21 mouse cellular contexts compared by ENCODE assay signal in the genomic region with DNA sequence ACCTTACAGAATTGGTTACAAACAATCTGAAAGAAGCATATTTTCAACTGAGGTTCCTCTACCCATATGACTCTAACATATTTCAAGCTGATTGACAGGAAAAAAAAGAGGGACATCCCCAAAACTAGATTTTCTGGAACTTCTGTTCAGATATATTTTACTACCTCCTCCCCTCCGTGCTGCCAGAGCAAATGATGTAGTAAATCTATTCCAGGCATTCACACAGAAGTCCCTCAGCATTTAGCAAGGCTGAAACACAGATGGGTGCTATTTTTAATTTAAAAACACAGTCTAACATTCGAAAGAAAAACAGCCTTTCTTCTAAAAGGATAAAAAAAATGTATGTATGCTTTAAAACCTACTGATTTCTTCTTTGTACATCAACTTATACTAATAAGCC.
DNase-seq lines count a peak whose midpoint lies in the region; ATAC-seq and TF ChIP-seq lines count a peak whose summit lies in the region.
"Had no signal": no experiment of that assay in that cellular context is flagged by ENCODE, and none has a peak within 500 bp of the region (broad histone marks: within the 10 kb centered on the region; RNA-seq: fewer than 3 reads in every experiment).

No protein-coding gene starts in this region.

- no peak for TF ChIP-seq CTCF in forebrain, postnatal 0 days (IDR thresholded peaks at IDR 0.05; ENCODE audit: low read depth)
- TF ChIP-seq CTCF in left cerebral cortex, adult 2 months (IDR thresholded peaks at IDR 0.05): no peak

- no peaks in the 10 kb centered on the region for H3K27me3 ChIP-seq in forebrain, postnatal 0 days (ENCODE audit: insufficient read depth, low read length)
- no peaks in the 10 kb centered on the region for H3K27me3 ChIP-seq in forebrain, embryonic 14.5 days (replicated peaks; ENCODE audit: control insufficient read depth, insufficient read depth, low read length)
- no peaks in the 10 kb centered on the region for H3K27me3 ChIP-seq in heart, embryonic 12.5 days (replicated peaks)
- H3K27me3 ChIP-seq: embryonic facial prominence, embryonic 13.5 days; forebrain, embryonic 12.5 days; heart, embryonic 15.5 days had no signal

- intact Hi-C loops in left cerebral cortex, postnatal 14 days (cut with DNase I): no loop called here
- intact Hi-C loops in left cerebral cortex, adult 2 months (cut with DNase I): no loop called here

- peak; percentile 51 for DNase-seq in forebrain, postnatal 0 days
- no peak for DNase-seq in forebrain, embryonic 14.5 days (ENCODE audit: low spot score)
- DNase-seq in layer of hippocampus, adult 9-10 months (ENCODE audit: low spot score): peak; percentile 12
- no peak for DNase-seq in layer of hippocampus, adult 11-12 months (ENCODE audit: low spot score)
- peak; percentile 31 to 46 for DNase-seq in left cerebral cortex, postnatal 14 days (ENCODE audit: low spot score in 2 of 2)
- no peak for DNase-seq in left cerebral cortex, adult 2 months (ENCODE audit: extremely low spot score in 1 of 2, low spot score in 2 of 2)
- peak; percentile 43 for DNase-seq in brain, embryonic 18.5 days (ENCODE audit: low read depth, low spot score)
- DNase-seq: adrenal gland, postnatal 10 days; cerebellum, adult 18-20 months; cerebellum, adult 9-11 months; cerebellum, postnatal 36 days; gastrocnemius, postnatal 10 days; heart, adult 18-20 months; heart, postnatal 14 days had no signal

- no peaks in the 10 kb centered on the region for H3K36me3 ChIP-seq in forebrain, postnatal 0 days (ENCODE audit: insufficient read depth)
- H3K36me3 ChIP-seq in forebrain, embryonic 14.5 days (ENCODE audit: control insufficient read depth, insufficient read depth, low read length): no peaks in the 10 kb centered on the region
- H3K36me3 ChIP-seq in heart, embryonic 12.5 days: no peaks in the 10 kb centered on the region
- H3K36me3 ChIP-seq: embryonic facial prominence, embryonic 13.5 days; forebrain, embryonic 12.5 days; heart, embryonic 10.5 days; heart, embryonic 15.5 days; hindbrain, embryonic 10.5 days had no signal

- ATAC-seq in forebrain, postnatal 0 days: peak; percentile 71
- ATAC-seq in forebrain, embryonic 14.5 days: no peak
- ATAC-seq in heart, embryonic 12.5 days (ENCODE audit: insufficient number of reproducible peaks, low FRiP score): no peak

- no peaks in the 10 kb centered on the region for H3K4me1 ChIP-seq in forebrain, postnatal 0 days (ENCODE audit: insufficient read depth)
- H3K4me1 ChIP-seq in forebrain, embryonic 14.5 days (ENCODE audit: control insufficient read depth, insufficient read depth, low read length): no peaks in the 10 kb centered on the region
- H3K4me1 ChIP-seq in heart, embryonic 12.5 days (replicated peaks): no peaks in the 10 kb centered on the region
- H3K4me1 ChIP-seq: embryonic facial prominence, embryonic 13.5 days; forebrain, embryonic 12.5 days; heart, embryonic 10.5 days; heart, embryonic 15.5 days; hindbrain, embryonic 10.5 days had no signal

- no peak overlapping the region for H3K9ac ChIP-seq in forebrain, postnatal 0 days
- H3K9ac ChIP-seq in forebrain, embryonic 14.5 days (ENCODE audit: low read length): no peak overlapping the region
- no peak overlapping the region for H3K9ac ChIP-seq in heart, embryonic 12.5 days
- H3K9ac ChIP-seq: embryonic facial prominence, embryonic 13.5 days; forebrain, embryonic 12.5 days; heart, embryonic 15.5 days; hindbrain, embryonic 14.5 days had no signal

- no peaks in the 10 kb centered on the region for H3K9me3 ChIP-seq in forebrain, postnatal 0 days (ENCODE audit: low read length)
- no peaks in the 10 kb centered on the region for H3K9me3 ChIP-seq in forebrain, embryonic 14.5 days (replicated peaks; ENCODE audit: control insufficient read depth, low read length)
- H3K9me3 ChIP-seq in heart, embryonic 12.5 days (replicated peaks): no peaks in the 10 kb centered on the region
- H3K9me3 ChIP-seq: embryonic facial prominence, embryonic 13.5 days; forebrain, embryonic 12.5 days; heart, embryonic 10.5 days; heart, embryonic 15.5 days; hindbrain, embryonic 10.5 days had no signal

- WGBS in forebrain, postnatal 0 days: 37% methylated on average over 2 of the region's 2 CpGs
- WGBS in forebrain, embryonic 14.5 days: 59% methylated on average over 2 of the region's 2 CpGs
- WGBS in heart, embryonic 12.5 days: 45% methylated on average over 2 of the region's 2 CpGs

- H3K4me3 ChIP-seq in forebrain, postnatal 0 days (ENCODE audit: low read depth, low read length): no peak overlapping the region
- no peak overlapping the region for H3K4me3 ChIP-seq in forebrain, embryonic 14.5 days (ENCODE audit: low read depth, low read length)
- no peak overlapping the region for H3K4me3 ChIP-seq in left cerebral cortex, adult 2 months
- no peak overlapping the region for H3K4me3 ChIP-seq in heart, embryonic 12.5 days
- H3K4me3 ChIP-seq: embryonic facial prominence, embryonic 13.5 days; forebrain, embryonic 12.5 days; heart, embryonic 10.5 days; heart, embryonic 15.5 days; hindbrain, embryonic 10.5 days had no signal

- no peak overlapping the region for H3K27ac ChIP-seq in forebrain, postnatal 0 days (ENCODE audit: low read depth, low read length)
- H3K27ac ChIP-seq in forebrain, embryonic 14.5 days (ENCODE audit: low read depth, low read length): no peak overlapping the region
- H3K27ac ChIP-seq in left cerebral cortex, adult 2 months: no peak overlapping the region
- H3K27ac ChIP-seq in heart, embryonic 12.5 days (ENCODE audit: poor library complexity, severe bottlenecking): no peak overlapping the region
- H3K27ac ChIP-seq: embryonic facial prominence, embryonic 13.5 days; forebrain, embryonic 12.5 days; heart, embryonic 10.5 days; heart, embryonic 15.5 days; hindbrain, embryonic 10.5 days; hindbrain, embryonic 14.5 days had no signal

- H3K4me2 ChIP-seq in forebrain, postnatal 0 days (ENCODE audit: low read depth): no peak overlapping the region
- H3K4me2 ChIP-seq in forebrain, embryonic 14.5 days (ENCODE audit: low read length): no peak overlapping the region
- no peak overlapping the region for H3K4me2 ChIP-seq in heart, embryonic 12.5 days
- H3K4me2 ChIP-seq: embryonic facial prominence, embryonic 13.5 days; forebrain, embryonic 12.5 days; heart, embryonic 15.5 days; hindbrain, embryonic 14.5 days had no signal

Comparison
In these comparisons a context has a peak if more than half of its experiments do, and no peak if none do; other contexts are left out.
1. DNase-seq: peak in forebrain, postnatal 0 days (single experiment), layer of hippocampus, adult 9-10 months (single experiment), left cerebral cortex, postnatal 14 days (2 of 2) and brain, embryonic 18.5 days (single experiment); none in forebrain, embryonic 14.5 days (single experiment), layer of hippocampus, adult 11-12 months (single experiment) and left cerebral cortex, adult 2 months (0 of 2).